Mouse (Mus musculus) heart, embryonic 16.5 days (tissue): ENCODE measurements at regions not wholly inside any gene's neighbourhood (a gene's known extent, or its start where the extent isn't known, plus 50 kb on each side); places are given as distances from the start of the nearest gene placed in this dataset.
"Not testable (repeated sequence)": the region's sequence is repeated elsewhere in the genome, so short reads cannot be mapped to it uniquely, and the experiment has no call there.

Experiments
- ATAC-seq: fragments of 200-750 bp; cut with Nextera tagmentation; replicated peaks from 2 replicates; pipeline ENCODE4 v1.8.0; 2017; ENCODE audit warnings: moderate number of reproducible peaks; ENCODE audit not compliant: insufficient read depth, low FRiP score; ENCODE audit errors: extremely low read depth
- H3K27ac ChIP-seq: fragments of 300-500 bp; sonication (generic); 2 replicates; pipeline ENCODE4 v1.5.1; 2014; ENCODE audit warnings: mild to moderate bottlenecking, low read length, control low read depth, moderate library complexity
- H3K27me3 ChIP-seq: fragments of 300-500 bp; sonication (generic); 2 replicates; pipeline ENCODE4 v1.6.1; 2014; ENCODE audit warnings: low read length, mixed read lengths; ENCODE audit not compliant: control insufficient read depth, insufficient read depth
- H3K36me3 ChIP-seq: fragments of 300-500 bp; sonication (generic); 2 replicates; pipeline ENCODE4 v1.6.1; 2014; ENCODE audit not compliant: control insufficient read depth, insufficient read depth
- H3K4me1 ChIP-seq: fragments of 300-500 bp; sonication (generic); 2 replicates; pipeline ENCODE4 v1.6.1; 2014; ENCODE audit warnings: low read length, mixed read lengths; ENCODE audit not compliant: control insufficient read depth, insufficient read depth
- H3K4me2 ChIP-seq: fragments of 300-500 bp; sonication (generic); 2 replicates; pipeline ENCODE4 v1.6.1; 2014; ENCODE audit warnings: low read depth, mild to moderate bottlenecking, control low read depth, low read length
- H3K4me3 ChIP-seq: fragments of 300-500 bp; sonication (generic); 2 replicates; pipeline ENCODE4 v1.5.1; 2014; ENCODE audit warnings: mild to moderate bottlenecking, control low read depth, low read length
- H3K9ac ChIP-seq: fragments of 300-500 bp; sonication (generic); 2 replicates; pipeline ENCODE4 v1.6.1; 2014; ENCODE audit warnings: low read length, control low read depth
- H3K9me3 ChIP-seq: fragments of 300-500 bp; sonication (generic); replicated peaks from 2 replicates; pipeline ENCODE4 v1.6.1; 2016; ENCODE audit warnings: low read length; ENCODE audit not compliant: control insufficient read depth
- WGBS: fragments of 180-500 bp; shearing (Covaris S2); extraction: QIAGEN DNeasy Blood & Tissue Kit; methylation state at CpG from one replicate; pipeline ENCODE4 v1.1.7; 2014; 5-methylcytosine and 5-hydroxymethylcytosine counted together

DNA sequence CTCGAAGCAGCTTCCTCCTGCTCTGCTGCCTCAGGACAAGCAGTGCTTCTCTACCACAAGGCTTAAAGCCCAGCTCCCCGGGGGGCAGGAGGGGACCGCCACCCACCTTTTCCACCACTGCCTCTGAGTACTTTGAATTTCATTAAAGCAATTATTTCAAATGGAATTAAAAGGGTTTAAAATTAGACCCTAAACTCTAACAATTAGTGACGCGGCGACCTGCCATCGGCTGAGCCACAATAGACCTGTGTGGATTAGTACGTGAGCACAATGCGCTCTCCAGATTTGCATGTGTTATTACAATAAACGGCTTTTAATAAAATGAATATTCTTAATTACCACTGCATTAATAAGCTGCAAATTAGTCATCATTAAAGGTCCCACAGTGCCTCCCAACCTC lies 242.5 kb downstream of the 3100002H09Rik start:
- no peak overlapping the region for H3K4me2 ChIP-seq
- H3K27ac ChIP-seq: no peak overlapping the region
- ATAC-seq: no peak
- H3K9me3 ChIP-seq: no peaks in the 10 kb centered on the region
- no peaks in the 10 kb centered on the region for H3K36me3 ChIP-seq
- H3K4me1 ChIP-seq: no peaks in the 10 kb centered on the region
- H3K4me3 ChIP-seq: no peak overlapping the region
- H3K9ac ChIP-seq: no peak overlapping the region
- H3K27me3 ChIP-seq: no peaks in the 10 kb centered on the region
- WGBS: 76% methylated on average over 10 of the region's 10 CpGs

DNA sequence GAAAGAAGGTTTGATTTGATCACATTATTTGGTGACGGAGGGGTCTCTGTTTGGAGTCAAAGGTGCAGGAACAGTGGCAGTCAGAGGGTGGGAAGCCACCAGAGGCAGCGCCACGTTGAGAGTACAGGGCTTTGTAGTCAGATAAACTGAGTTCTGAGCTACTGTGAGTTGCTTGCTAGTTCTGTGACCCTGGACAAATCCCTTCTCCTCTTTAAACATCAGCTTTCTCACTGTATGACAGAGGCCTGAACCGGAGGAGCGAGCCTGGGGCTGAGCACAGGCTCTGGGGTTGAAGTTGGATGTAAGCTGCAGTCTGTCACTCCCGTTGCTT lies 250.1 kb downstream of the 3100002H09Rik start:
- no peaks in the 10 kb centered on the region for H3K4me1 ChIP-seq
- H3K4me2 ChIP-seq: no peak overlapping the region
- no peaks in the 10 kb centered on the region for H3K36me3 ChIP-seq
- peaks cover 12% of the 10 kb centered on the region for H3K27me3 ChIP-seq
- H3K27ac ChIP-seq: no peak overlapping the region
- 56% methylated on average over 6 of the region's 6 CpGs for WGBS
- H3K9me3 ChIP-seq: no peaks in the 10 kb centered on the region
- no peak overlapping the region for H3K4me3 ChIP-seq
- H3K9ac ChIP-seq: no peak overlapping the region
- no peak for ATAC-seq

DNA sequence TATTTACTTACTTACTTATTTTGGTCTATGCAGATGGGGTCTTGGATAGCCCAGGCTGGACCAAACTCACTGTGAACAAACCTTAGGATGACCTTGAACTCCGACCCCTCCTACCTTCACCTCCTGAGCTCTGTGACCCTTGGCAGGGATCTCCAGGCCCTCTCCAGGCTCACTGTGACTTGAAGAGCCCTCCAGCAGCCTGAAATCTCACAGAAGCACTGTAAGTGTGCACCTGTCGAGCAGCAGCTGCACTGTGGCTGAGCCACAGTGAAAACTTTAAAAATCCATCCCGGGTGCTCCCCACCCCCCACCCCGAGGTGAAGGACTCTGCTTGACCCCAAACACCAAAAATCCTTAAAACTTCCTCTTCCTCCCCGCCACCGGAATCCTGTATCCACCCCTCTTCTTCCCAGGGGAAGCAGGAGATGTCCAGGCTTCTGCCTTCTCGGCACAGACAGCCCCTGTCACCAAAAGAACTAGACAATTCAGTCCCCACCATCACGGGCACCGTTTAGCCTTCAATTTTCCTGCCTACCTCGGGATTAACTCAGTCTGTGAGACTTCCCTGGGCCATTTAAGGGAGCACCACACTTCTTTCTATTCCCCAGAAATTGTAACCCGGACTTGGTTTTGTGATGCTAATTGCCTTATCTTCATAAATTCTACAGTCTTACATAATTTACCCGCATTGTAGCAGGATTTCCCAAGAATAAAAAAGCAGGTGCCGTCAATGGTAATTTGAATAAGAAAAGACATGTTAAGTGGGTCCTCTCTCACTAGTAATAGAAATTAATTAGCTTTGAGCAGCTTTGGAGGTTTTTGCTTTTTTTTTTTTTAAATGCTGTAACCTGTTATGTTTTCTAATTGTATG lies 250.7 kb downstream of the 3100002H09Rik start:
- H3K27ac ChIP-seq: no peak overlapping the region
- ATAC-seq: no peak
- peaks cover 12% of the 10 kb centered on the region for H3K27me3 ChIP-seq
- H3K36me3 ChIP-seq: no peaks in the 10 kb centered on the region
- H3K4me1 ChIP-seq: no peaks in the 10 kb centered on the region
- WGBS: 36% methylated on average over 13 of the region's 13 CpGs
- no peaks in the 10 kb centered on the region for H3K9me3 ChIP-seq
- H3K4me2 ChIP-seq: no peak overlapping the region
- H3K4me3 ChIP-seq: no peak overlapping the region
- no peak overlapping the region for H3K9ac ChIP-seq

DNA sequence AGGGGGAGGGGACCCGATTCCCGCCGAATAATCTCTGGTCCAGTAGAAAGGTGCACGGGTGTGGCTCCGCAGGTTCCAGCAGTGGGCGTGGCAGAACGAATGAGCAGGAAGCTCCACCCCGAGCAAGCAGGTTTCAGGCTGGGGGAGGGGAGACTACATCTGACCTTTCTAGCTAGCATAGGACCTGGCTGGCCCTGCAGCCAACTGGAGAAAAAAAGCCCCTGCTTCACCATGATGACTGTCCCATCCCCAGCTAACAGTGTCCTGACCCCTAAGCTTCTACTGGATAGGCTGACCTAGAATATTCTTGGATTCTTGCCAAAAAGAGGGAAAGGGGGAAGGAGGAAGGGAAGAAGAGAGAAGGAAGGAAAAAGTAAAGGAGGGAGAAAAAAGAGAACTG lies 252.1 kb downstream of the 3100002H09Rik start:
- H3K4me3 ChIP-seq, H3K4me2 ChIP-seq: not testable (repeated sequence)

DNA sequence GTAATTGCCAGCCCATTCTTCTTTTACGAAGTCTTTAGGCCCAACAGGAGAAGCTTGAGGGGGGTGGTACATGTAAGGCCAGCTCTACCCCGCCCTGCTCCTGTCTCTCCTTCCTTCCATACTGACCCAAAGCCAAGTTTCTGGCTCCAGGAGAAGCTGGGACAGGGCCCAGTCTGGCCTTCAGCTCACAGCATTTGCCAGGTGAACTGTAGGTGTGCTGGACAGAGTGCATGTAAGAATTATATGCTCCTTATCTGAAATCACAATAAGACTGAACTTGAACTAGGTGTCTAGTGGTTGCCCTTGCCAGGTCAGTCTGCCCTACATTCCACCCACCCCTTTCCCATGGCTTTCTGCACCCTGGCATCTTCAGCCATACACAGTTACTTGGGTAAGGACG lies 260.2 kb downstream of the 3100002H09Rik start:
- Histone ChIP-seq H3K4me2 (no peak overlapping the region), H3K9ac (no peak overlapping the region), H3K36me3 (no peaks in the 10 kb centered on the region), H3K9me3 (no peaks in the 10 kb centered on the region), H3K4me1 (no peaks in the 10 kb centered on the region), H3K4me3 (no peak overlapping the region), H3K27ac (no peak overlapping the region), H3K27me3 (peaks cover 2% of the 10 kb centered on the region; the same call in 1 of the 2 replicates)
- ATAC-seq: no peak
- WGBS: 83% methylated on average over 3 of the region's 3 CpGs

More for the DNA sequence above, 252.1 kb downstream of the 3100002H09Rik start:
- not testable (repeated sequence) for H3K27ac ChIP-seq, H3K4me1 ChIP-seq, H3K9me3 ChIP-seq, ATAC-seq, H3K9ac ChIP-seq, H3K36me3 ChIP-seq
- 0% methylated on average over 3 of the region's 8 CpGs for WGBS
- peaks cover 12% of the 10 kb centered on the region for H3K27me3 ChIP-seq

DNA sequence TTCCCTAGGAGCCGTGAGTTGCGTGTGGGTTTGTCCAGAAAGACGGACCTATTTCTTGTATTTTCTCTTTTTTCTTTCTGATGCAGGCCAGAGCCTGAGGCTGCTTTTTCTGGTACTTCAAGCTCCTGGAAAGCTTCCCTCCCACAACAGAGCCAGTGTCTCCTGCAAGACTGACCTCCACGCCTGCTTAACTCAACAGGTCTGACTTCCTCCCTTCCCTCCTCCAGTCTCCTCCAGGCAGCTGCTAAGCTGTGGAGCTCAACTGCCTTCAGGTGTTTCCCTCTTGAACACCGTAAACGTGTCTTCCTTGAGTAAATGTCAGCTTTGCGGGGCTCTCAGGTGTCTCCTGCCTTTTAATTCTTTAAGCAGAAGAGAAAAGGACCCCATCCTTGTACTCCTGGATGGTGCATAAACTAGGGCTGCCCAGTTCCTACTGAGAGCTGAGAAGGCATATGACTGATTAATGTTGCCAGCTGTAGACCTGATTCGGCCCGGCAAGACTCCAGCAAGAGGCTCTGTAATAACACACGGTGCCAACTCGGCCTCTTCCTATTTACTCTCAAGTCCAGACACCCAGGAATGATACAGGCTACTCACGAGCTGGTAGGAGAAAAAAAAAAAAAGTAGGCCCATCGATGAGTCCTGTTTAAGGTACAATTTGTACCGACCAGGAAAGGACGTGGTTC lies 260.9 kb downstream of the 3100002H09Rik start:
- Histone ChIP-seq H3K27me3 (peaks cover 2% of the 10 kb centered on the region; the same call in 1 of the 2 replicates), H3K4me3 (no peak overlapping the region), H3K4me2 (no peak overlapping the region), H3K9ac (no peak overlapping the region), H3K4me1 (no peaks in the 10 kb centered on the region), H3K9me3 (no peaks in the 10 kb centered on the region), H3K36me3 (no peaks in the 10 kb centered on the region), H3K27ac (no peak overlapping the region)
- WGBS: 71% methylated on average over 15 of the region's 15 CpGs
- no peak for ATAC-seq

DNA sequence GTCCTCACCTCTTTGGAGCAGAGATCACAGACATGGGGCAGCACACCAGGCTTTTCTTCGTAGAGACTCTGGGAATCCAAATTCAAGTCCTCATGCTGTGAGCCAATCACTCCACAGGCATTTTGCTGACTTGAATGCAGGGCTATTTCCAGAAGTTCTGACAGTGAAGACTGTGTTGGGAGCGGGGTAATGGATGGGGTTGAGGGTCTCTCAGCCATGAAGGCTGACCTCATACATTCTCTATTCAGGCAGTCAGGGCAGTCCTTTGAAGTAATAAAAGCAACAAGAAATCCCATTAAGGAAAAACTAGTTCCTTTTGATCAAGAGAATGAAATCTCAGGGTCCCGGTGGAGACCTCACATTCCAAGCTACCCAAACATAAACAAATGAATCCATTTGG lies 261.5 kb downstream of the 3100002H09Rik start:
- Histone ChIP-seq H3K27ac (no peak overlapping the region), H3K4me2 (no peak overlapping the region), H3K4me1 (no peaks in the 10 kb centered on the region), H3K9me3 (no peaks in the 10 kb centered on the region), H3K4me3 (no peak overlapping the region), H3K36me3 (no peaks in the 10 kb centered on the region), H3K27me3 (peaks cover 2% of the 10 kb centered on the region; the same call in 1 of the 2 replicates), H3K9ac (no peak overlapping the region)
- 44% methylated on average over 3 of the region's 3 CpGs for WGBS
- no peak for ATAC-seq

DNA sequence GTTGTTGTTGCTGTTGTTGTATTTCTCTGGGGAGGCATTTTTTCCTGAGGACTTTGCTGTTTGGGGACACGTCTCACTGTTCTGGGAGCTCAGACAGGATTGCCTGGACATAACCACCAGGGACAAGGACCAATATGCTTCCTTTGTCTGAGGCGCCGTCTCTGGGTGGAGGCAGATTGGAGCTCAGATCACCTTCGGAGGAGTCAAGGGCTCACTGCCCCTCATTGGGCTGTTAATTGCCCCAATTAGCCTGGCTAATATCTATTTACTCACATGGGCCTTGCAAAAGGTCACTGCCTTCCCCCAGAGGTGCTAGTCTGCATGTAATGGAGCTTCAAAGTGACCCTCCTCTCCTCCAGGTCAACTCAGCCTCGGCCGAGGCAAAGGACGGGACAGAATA lies 270.5 kb downstream of the 3100002H09Rik start:
- 63% methylated on average over 7 of the region's 7 CpGs for WGBS
- ATAC-seq: no peak
- H3K4me1 ChIP-seq: no peaks in the 10 kb centered on the region

DNA sequence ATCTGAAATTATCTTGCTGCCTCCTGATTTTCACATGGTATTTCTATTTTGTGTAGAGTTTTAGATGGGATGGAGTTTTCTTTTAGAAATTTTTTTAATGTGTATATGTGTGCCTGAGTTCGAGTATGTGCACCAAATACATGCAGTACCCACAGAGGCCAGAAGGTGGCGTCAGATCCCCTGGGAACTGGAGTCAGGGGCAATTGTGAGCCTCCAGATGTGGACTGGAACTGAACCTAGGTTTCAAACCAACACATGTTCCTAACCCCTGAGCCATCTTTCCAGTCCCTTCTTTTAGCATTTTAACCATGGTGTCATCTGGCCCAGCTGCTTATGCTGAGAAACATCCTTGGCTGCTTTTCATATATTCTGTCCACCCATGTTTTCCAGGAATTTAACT lies 274.9 kb downstream of the 3100002H09Rik start:
- Histone ChIP-seq H3K4me1 (no peaks in the 10 kb centered on the region), H3K27ac (no peak overlapping the region), H3K4me3 (no peak overlapping the region), H3K27me3 (no peaks in the 10 kb centered on the region), H3K4me2 (no peak overlapping the region), H3K9ac (no peak overlapping the region), H3K9me3 (peaks cover 2% of the 10 kb centered on the region; the same call in 1 of the 2 replicates), H3K36me3 (no peaks in the 10 kb centered on the region)
- no peak for ATAC-seq
- 64% methylated on average over 2 of the region's 2 CpGs for WGBS

More for the DNA sequence above, 270.5 kb downstream of the 3100002H09Rik start:
- Histone ChIP-seq H3K36me3 (no peaks in the 10 kb centered on the region), H3K27ac (no peak overlapping the region), H3K4me2 (no peak overlapping the region), H3K27me3 (no peaks in the 10 kb centered on the region), H3K9ac (no peak overlapping the region), H3K9me3 (peaks cover 2% of the 10 kb centered on the region), H3K4me3 (no peak overlapping the region)
